Mouse (Mus musculus) midbrain, embryonic 13.5 days (tissue): Measurements from ENCODE around the gene Nfia. TPM values are rescaled to one million over a fixed set of nuclear protein-coding genes. Genes with fewer than 3 reads are reported as not detected.

Source experiments
- ATAC-seq: fragments of 200-750 bp; cut with Nextera tagmentation; 2 replicates; pipeline ENCODE4 v1.8.0; 2017; ENCODE audit warnings: mild to moderate bottlenecking, moderate TSS enrichment, moderate library complexity
- H3K27ac ChIP-seq: fragments of 300-500 bp; sonication (generic); 2 replicates; pipeline ENCODE4 v1.5.1; 2015; ENCODE audit warnings: inconsistent platforms, mild to moderate bottlenecking, moderate library complexity
- H3K27me3 ChIP-seq: fragments of 300-500 bp; sonication (generic); 2 replicates; pipeline ENCODE4 v1.6.1; 2015; ENCODE audit warnings: mild to moderate bottlenecking, inconsistent platforms
- H3K36me3 ChIP-seq: fragments of 300-500 bp; sonication (generic); 2 replicates; pipeline ENCODE4 v1.6.1; 2015; ENCODE audit warnings: mild to moderate bottlenecking, inconsistent platforms
- H3K4me1 ChIP-seq: fragments of 300-500 bp; sonication (generic); replicated peaks from 2 replicates; pipeline ENCODE4 v1.6.1; 2015; ENCODE audit warnings: inconsistent platforms
- H3K4me2 ChIP-seq: fragments of 300-500 bp; sonication (generic); replicated peaks from 2 replicates; pipeline ENCODE4 v1.6.1; 2015; ENCODE audit warnings: moderate library complexity, mild to moderate bottlenecking, inconsistent platforms
- H3K4me3 ChIP-seq: fragments of 300-500 bp; sonication (generic); replicated peaks from 2 replicates; pipeline ENCODE4 v1.5.1; 2015; ENCODE audit warnings: mild to moderate bottlenecking, inconsistent platforms
- H3K9ac ChIP-seq: fragments of 300-500 bp; sonication (generic); replicated peaks from 2 replicates; pipeline ENCODE4 v1.6.1; 2015; ENCODE audit warnings: mild to moderate bottlenecking, inconsistent platforms
- H3K9me3 ChIP-seq: fragments of 300-500 bp; sonication (generic); 2 replicates; pipeline ENCODE4 v1.6.1; 2016; ENCODE audit warnings: mild to moderate bottlenecking, inconsistent platforms
- WGBS: fragments of 180-500 bp; shearing (Covaris S2); methylation state at CpG from one replicate; pipeline ENCODE4 v1.1.7; 2015; 5-methylcytosine and 5-hydroxymethylcytosine counted together
- polyA plus RNA-seq: library from polyadenylated mRNA; unstranded; fragments of >200 nt; fragmentation: Nextera tagmentation; extraction: Ambion mirVana; gene quantifications from 2 replicates; pipeline ENCODE4 v1.2.1, GENCODE M21; 2015

Gene Nfia
- polyA plus RNA-seq, 1 experiment from 2014 or later: 36.2 TPM

- Histone ChIP-seq H3K9ac (no peak overlapping the region), H3K4me3 (no peak overlapping the region), H3K27me3 (peaks cover 65% of the 10 kb centered on the region), H3K9me3 (no peaks in the 10 kb centered on the region), H3K27ac (no peak overlapping the region), H3K4me2 (no peak overlapping the region), H3K4me1 (peaks cover 21% of the 10 kb centered on the region), H3K36me3 (no peaks in the 10 kb centered on the region)
- WGBS: 93% methylated on average over 4 of the region's 4 CpGs
- no peak for ATAC-seq
Observed at GRCm38 (mm10) chr4:97832279-97832640, 59.7 kb downstream of the Nfia start.

DNA sequence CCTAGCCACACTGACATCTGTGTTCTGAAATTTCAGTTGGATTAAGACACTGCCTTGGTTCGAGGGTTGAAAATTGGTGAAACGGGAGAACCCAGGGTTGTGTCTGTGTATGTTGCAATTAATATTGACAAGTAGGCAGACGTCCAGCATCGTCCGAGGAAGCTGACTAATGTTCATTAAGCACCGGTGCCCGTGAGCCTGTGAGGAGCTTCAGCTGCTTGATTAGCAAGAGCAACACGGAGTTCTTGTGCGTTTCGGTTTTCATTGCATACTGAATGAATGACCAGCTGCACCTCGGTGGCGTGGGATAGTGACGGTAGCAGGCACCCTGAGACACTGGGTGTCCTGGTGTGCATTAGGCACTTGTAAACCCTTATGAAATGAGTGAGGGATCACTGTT lies 64.3 kb downstream of the Nfia start:
- H3K4me2 ChIP-seq: no peak overlapping the region
- H3K36me3 ChIP-seq: no peaks in the 10 kb centered on the region
- 51% methylated on average over 13 of the region's 13 CpGs for WGBS
- peaks cover 37% of the 10 kb centered on the region for H3K4me1 ChIP-seq
- H3K9ac ChIP-seq: no peak overlapping the region
- ATAC-seq: no peak
- no peak overlapping the region for H3K27ac ChIP-seq
- H3K27me3 ChIP-seq: peaks cover 84% of the 10 kb centered on the region
- no peak overlapping the region for H3K4me3 ChIP-seq
- H3K9me3 ChIP-seq: no peaks in the 10 kb centered on the region

- H3K4me3 ChIP-seq: no peak overlapping the region
- no peaks in the 10 kb centered on the region for H3K9me3 ChIP-seq
- H3K4me2 ChIP-seq: no peak overlapping the region
- 89% methylated on average over 3 of the region's 3 CpGs for WGBS
- H3K27ac ChIP-seq: no peak overlapping the region
- peaks cover 91% of the 10 kb centered on the region for H3K27me3 ChIP-seq
- ATAC-seq: no peak
- peaks cover 37% of the 10 kb centered on the region for H3K4me1 ChIP-seq
- no peak overlapping the region for H3K9ac ChIP-seq
- H3K36me3 ChIP-seq: no peaks in the 10 kb centered on the region
Observed at GRCm38 (mm10) chr4:97837724-97838123, 65.2 kb downstream of the Nfia start.

DNA sequence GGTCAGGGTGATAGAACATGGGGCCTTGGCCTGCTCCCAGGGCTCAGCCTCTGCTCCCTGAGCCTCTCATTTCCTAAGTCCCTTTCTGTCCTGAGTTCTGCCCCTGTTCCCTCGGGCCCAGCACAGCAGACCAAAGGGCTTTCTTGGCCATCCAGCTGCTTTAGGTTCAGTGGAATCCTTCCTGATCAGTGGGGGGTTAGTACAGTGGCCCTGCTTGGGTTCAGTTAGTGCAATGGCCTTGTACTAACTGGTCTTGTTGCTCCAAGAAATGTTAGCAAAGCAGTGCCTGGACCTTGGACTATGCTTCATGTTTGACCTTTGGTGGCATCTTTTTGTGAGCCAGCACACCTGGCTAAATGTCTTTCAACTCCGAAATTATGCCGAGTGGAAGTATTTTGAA lies 66.1 kb downstream of the Nfia start:
- Histone ChIP-seq H3K27ac (no peak overlapping the region), H3K4me2 (no peak overlapping the region), H3K9ac (no peak overlapping the region), H3K4me3 (no peak overlapping the region), H3K9me3 (no peaks in the 10 kb centered on the region), H3K36me3 (no peaks in the 10 kb centered on the region), H3K27me3 (peaks cover 94% of the 10 kb centered on the region), H3K4me1 (peaks cover 42% of the 10 kb centered on the region)
- ATAC-seq: no peak
- WGBS: 73% methylated on average over 3 of the region's 3 CpGs

- H3K27me3 ChIP-seq: peaks cover 85% of the 10 kb centered on the region
- no peak overlapping the region for H3K4me2 ChIP-seq
- WGBS: 24% methylated on average over 7 of the region's 7 CpGs
- no peak overlapping the region for H3K9ac ChIP-seq
- no peak overlapping the region for H3K4me3 ChIP-seq
- H3K4me1 ChIP-seq: peaks cover 51% of the 10 kb centered on the region
- no peaks in the 10 kb centered on the region for H3K9me3 ChIP-seq
- 0 out of 2 replicates have a peak overlapping the region, but pooled peaks have one; percentile 1 for H3K27ac ChIP-seq
- ATAC-seq: peak; percentile 81
- H3K36me3 ChIP-seq: no peaks in the 10 kb centered on the region
Observed at GRCm38 (mm10) chr4:97839406-97840101, 67.0 kb downstream of the Nfia start.

DNA sequence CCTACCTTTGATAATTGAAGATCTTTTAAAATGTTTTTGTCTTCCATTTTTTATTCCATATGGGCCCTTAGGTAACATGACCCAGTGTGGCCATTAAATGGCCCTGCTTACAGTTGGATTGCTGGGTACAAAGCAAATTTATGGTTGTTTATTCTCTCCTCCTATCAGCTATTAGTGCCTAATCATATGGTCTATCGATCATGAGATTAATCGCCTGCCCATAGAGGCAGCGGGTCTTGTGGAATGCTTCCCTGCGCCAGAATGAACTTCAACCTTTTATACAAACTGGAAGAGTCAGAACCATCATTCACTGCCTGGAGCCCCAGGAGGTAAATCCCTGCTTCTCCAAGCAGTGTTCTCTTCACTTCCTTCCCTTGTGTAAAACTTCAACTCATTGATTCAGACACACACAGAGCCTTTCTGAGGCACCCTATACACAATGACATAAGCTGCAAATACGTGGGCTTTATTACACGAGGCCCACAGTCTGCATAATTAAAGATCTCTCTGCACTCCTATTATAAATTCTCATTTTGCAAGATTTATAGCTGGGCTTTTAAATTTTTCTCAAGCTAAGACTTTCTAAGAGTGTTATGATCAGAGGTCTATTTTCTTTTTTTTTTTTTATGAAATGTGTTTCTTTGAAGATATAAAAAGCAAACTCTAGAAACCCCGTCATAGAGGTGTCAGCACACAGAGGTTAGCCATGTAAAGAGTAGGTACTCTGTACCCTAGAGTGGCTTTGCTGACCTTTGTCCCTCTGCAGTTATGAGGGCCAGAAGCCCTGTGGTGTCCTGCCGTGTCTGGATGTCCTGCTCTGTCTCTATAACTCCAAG lies 67.9 kb downstream of the Nfia start:
- ATAC-seq: 0 out of 2 replicates have a peak, but pooled peaks have one; percentile 9
- 23% methylated on average over 8 of the region's 8 CpGs for WGBS
- Histone ChIP-seq H3K4me1 (peaks cover 60% of the 10 kb centered on the region), H3K4me3 (no peak overlapping the region), H3K36me3 (no peaks in the 10 kb centered on the region), H3K9ac (no peak overlapping the region), H3K4me2 (no peak overlapping the region), H3K27ac (no peak overlapping the region), H3K9me3 (no peaks in the 10 kb centered on the region), H3K27me3 (peaks cover 80% of the 10 kb centered on the region)

- ATAC-seq: no peak
- WGBS: 51% methylated on average over 4 of the region's 4 CpGs
- no peak overlapping the region for H3K4me3 ChIP-seq
- no peak overlapping the region for H3K27ac ChIP-seq
- H3K9ac ChIP-seq: no peak overlapping the region
- H3K4me2 ChIP-seq: no peak overlapping the region
- peaks cover 79% of the 10 kb centered on the region for H3K27me3 ChIP-seq
- H3K9me3 ChIP-seq: no peaks in the 10 kb centered on the region
- H3K36me3 ChIP-seq: no peaks in the 10 kb centered on the region
- peaks cover 57% of the 10 kb centered on the region for H3K4me1 ChIP-seq
Observed at GRCm38 (mm10) chr4:97841063-97841595, 68.6 kb downstream of the Nfia start.

GRCm38 (mm10) chr4:97841745-97842144 lies 69.2 kb downstream of the Nfia start:
- Histone ChIP-seq H3K4me1 (peaks cover 56% of the 10 kb centered on the region), H3K36me3 (no peaks in the 10 kb centered on the region), H3K4me2 (no peak overlapping the region), H3K27me3 (peaks cover 79% of the 10 kb centered on the region), H3K9me3 (no peaks in the 10 kb centered on the region), H3K4me3 (no peak overlapping the region), H3K9ac (no peak overlapping the region), H3K27ac (no peak overlapping the region)
- ATAC-seq: no peak
- WGBS: 76% methylated on average over 5 of the region's 5 CpGs

DNA sequence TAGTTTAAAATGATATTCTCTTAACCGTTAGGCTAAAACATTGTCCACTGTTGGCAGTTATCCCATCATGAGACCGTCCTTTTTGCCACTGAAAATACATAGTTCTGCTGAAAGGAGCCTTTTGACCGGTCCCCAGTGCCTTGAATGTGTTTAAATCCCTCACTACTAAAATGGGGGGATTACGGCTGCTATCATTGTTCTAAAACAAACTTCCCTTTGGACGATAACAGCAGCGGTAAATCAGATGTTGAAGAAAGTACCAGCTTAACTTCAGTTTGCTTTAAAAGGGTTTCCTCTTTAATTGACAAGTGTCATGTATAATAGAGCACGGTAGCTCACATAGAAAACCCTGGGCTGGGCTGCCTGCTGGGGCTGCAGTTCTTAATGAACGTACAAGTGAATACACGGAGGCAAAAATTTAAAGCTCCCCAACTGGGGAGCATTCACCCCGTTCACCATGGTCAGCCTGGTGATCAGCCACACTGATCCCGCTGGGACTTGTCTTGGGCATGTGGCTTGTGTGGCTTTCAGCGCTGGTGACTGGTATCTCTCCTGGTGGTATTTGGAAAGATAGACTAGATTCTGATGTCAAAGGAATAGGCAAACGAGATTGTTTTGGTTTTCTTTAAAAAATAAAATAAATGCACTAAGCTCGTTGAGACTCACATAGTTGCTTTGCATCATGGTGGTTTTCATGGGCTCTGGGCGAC lies 71.6 kb downstream of the Nfia start:
- Histone ChIP-seq H3K9me3 (no peaks in the 10 kb centered on the region), H3K4me2 (peak overlapping the region; percentile 35), H3K4me3 (no peak overlapping the region), H3K27me3 (peaks cover 74% of the 10 kb centered on the region), H3K4me1 (peaks cover 44% of the 10 kb centered on the region), H3K27ac (no peak overlapping the region), H3K36me3 (no peaks in the 10 kb centered on the region), H3K9ac (no peak overlapping the region)
- peak; percentile 35 for ATAC-seq
- WGBS: 9% methylated on average over 15 of the region's 15 CpGs

DNA sequence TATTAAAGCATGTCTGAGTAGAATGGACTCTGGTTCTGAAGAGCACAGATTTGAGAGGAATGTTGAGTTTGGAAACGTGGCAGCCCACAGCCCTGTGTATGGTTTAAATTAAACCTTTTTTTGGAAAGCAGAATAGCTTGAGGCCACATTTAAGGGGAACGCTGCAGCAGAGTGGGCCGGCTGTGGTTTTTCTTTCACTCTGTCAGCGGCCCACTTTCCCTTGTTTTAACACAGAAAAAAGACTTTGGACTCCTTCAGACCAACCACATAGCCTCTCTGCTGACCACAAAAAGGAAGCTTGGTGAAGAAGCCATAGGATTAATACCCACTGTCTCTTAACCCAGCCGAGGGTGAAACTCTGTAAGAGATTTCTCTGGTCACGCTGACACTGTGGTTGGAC lies 72.4 kb downstream of the Nfia start:
- WGBS: 11% methylated on average over 6 of the region's 6 CpGs
- Histone ChIP-seq H3K4me3 (no peak overlapping the region), H3K4me1 (peaks cover 37% of the 10 kb centered on the region), H3K4me2 (0 out of 2 replicates have a peak overlapping the region, but pooled peaks have one; percentile 35), H3K27ac (no peak overlapping the region), H3K27me3 (peaks cover 68% of the 10 kb centered on the region), H3K9me3 (no peaks in the 10 kb centered on the region), H3K36me3 (no peaks in the 10 kb centered on the region), H3K9ac (no peak overlapping the region)
- ATAC-seq: no peak

GRCm38 (mm10) chr4:97847653-97848052 lies 75.1 kb downstream of the Nfia start:
- Histone ChIP-seq H3K4me1 (peaks cover 23% of the 10 kb centered on the region), H3K27ac (no peak overlapping the region), H3K36me3 (no peaks in the 10 kb centered on the region), H3K4me2 (no peak overlapping the region), H3K27me3 (peaks cover 51% of the 10 kb centered on the region), H3K9me3 (no peaks in the 10 kb centered on the region), H3K9ac (no peak overlapping the region), H3K4me3 (no peak overlapping the region)
- WGBS: 88% methylated on average over 5 of the region's 5 CpGs
- no peak for ATAC-seq

GRCm38 (mm10) chr4:97850991-97851390 lies 78.5 kb downstream of the Nfia start:
- H3K27me3 ChIP-seq: peaks cover 37% of the 10 kb centered on the region

More at GRCm38 (mm10) chr4:97850991-97851390, 78.5 kb downstream of the Nfia start:
- Histone ChIP-seq H3K4me2 (no peak overlapping the region), H3K27ac (no peak overlapping the region), H3K9ac (no peak overlapping the region), H3K4me3 (no peak overlapping the region), H3K4me1 (no peaks in the 10 kb centered on the region), H3K9me3 (no peaks in the 10 kb centered on the region), H3K36me3 (no peaks in the 10 kb centered on the region)
- ATAC-seq: no peak
- whole genome bisulfite sequencing: 86% methylated on average over 3 of the region's 3 CpGs
